Mouse (Mus musculus): ENCODE data around the gene Gpatch3. TPM values are rescaled to one million over a fixed set of nuclear protein-coding genes. Genes with fewer than 3 reads are reported as not detected.

Gpatch3 gene
- polyA plus RNA-seq, 1 experiment from 2014 or later = 9.3 TPM

DNA sequence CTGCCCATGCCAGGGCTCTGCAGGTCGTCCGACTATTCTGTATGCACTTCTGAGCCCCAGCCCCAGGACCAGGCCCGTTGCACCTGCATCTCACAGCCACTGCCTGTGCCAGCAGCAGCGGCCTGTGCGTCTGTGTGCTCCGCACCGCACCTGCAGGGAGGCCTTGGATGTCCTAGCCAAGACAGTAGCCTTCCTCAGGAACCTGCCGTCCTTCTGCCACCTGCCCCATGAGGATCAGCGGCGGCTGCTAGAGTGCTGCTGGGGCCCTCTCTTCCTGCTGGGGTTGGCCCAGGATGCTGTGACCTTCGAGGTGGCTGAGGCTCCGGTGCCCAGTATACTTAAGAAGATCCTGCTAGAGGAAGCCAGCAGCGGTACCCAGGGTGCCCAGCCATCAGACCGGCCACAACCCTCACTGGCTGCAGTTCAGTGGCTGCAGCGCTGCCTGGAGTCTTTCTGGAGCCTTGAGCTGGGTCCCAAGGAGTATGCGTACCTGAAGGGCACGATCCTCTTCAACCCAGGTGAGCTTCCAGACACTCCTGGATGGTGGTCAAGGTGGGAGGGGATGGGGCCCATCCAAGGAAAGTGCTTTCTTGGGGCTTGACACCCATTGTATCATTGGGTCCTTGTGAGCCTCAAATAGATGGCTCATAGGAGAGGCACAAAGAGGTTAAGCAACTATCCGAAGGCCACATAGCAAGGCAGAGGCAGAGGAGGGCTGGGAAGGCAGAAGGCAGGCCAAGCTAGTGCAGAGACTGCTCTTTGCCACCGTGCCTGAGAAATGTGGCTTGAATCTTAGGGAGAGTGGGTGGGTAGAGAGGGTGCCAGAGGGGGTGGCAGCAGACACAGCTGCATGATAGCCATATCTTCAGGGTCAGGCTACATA, 20.9 kb upstream of the Gpatch3 start:
- no peak overlapping the region for H3K4me3 ChIP-seq (ENCODE audit: low read depth, low read length)
- H3K4me1 ChIP-seq (replicated peaks; ENCODE audit: control insufficient read depth, insufficient read depth, low read length) = no peaks in the 10 kb centered on the region
- no peak for ATAC-seq (replicated peaks; ENCODE audit: low FRiP score)
- no peaks in the 10 kb centered on the region for H3K9me3 ChIP-seq (ENCODE audit: control insufficient read depth, low read length)
- 77% methylated on average over 19 of the region's 19 CpGs for WGBS
- no peak overlapping the region for H3K4me2 ChIP-seq (ENCODE audit: low read depth, low read length, severe bottlenecking)
- H3K9ac ChIP-seq (ENCODE audit: low read length) = no peak overlapping the region
- H3K27me3 ChIP-seq (ENCODE audit: control insufficient read depth, insufficient read depth, low read length) = no peaks in the 10 kb centered on the region
- no peak for DNase-seq (ENCODE audit: low spot score)
- H3K27ac ChIP-seq (ENCODE audit: low read depth, low read length) = no peak overlapping the region
- H3K36me3 ChIP-seq (ENCODE audit: control insufficient read depth, insufficient read depth, low read length) = no peaks in the 10 kb centered on the region

GRCm38 (mm10) chr4:133557041-133557717, 17.4 kb upstream of the Gpatch3 start:
- no peaks in the 10 kb centered on the region for H3K9me3 ChIP-seq (ENCODE audit: control insufficient read depth, low read length)
- H3K36me3 ChIP-seq (ENCODE audit: control insufficient read depth, insufficient read depth, low read length) = no peaks in the 10 kb centered on the region
- no peak overlapping the region for H3K9ac ChIP-seq (ENCODE audit: low read length)
- DNase-seq (ENCODE audit: low spot score) = no peak
- H3K4me2 ChIP-seq (ENCODE audit: low read depth, low read length, severe bottlenecking) = no peak overlapping the region
- ATAC-seq (replicated peaks; ENCODE audit: low FRiP score) = no peak
- no peaks in the 10 kb centered on the region for H3K4me1 ChIP-seq (replicated peaks; ENCODE audit: control insufficient read depth, insufficient read depth, low read length)
- no peak overlapping the region for H3K4me3 ChIP-seq (ENCODE audit: low read depth, low read length)
- H3K27me3 ChIP-seq (ENCODE audit: control insufficient read depth, insufficient read depth, low read length) = no peaks in the 10 kb centered on the region
- WGBS = 40% methylated on average over 10 of the region's 10 CpGs
- no peak overlapping the region for H3K27ac ChIP-seq (ENCODE audit: low read depth, low read length)

DNA sequence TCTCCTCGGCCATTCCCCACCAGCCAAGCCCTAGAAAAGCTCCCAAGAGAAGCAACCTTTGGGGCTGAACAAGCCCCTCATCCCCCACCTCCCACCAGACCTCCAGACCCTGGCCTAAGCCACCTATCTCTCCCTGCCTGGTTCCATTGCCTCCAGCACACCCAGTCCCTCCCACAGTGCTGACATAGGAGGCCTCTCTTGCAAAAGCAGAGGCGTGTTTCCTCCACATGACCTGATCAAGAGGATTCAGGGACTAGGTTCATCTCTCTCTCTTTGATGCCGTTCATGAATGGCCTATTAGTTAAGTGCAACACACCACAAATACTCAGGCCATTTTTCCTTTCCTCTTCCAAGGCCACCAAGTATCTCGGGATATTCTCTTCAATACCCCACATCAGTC, 14.7 kb upstream of the Gpatch3 start:
- no peaks in the 10 kb centered on the region; the same call in 1 of the 2 replicates for H3K9me3 ChIP-seq (ENCODE audit: control insufficient read depth, low read length)
- DNase-seq (ENCODE audit: low spot score) (no peak), ATAC-seq (replicated peaks; ENCODE audit: low FRiP score) (no peak)
- H3K4me3 ChIP-seq (ENCODE audit: low read depth, low read length) = no peak overlapping the region
- no peak overlapping the region for H3K27ac ChIP-seq (ENCODE audit: low read depth, low read length)
- 74% methylated on average over 4 of the region's 4 CpGs for WGBS
- H3K36me3 ChIP-seq (ENCODE audit: control insufficient read depth, insufficient read depth, low read length) = no peaks in the 10 kb centered on the region
- no peak overlapping the region for H3K4me2 ChIP-seq (ENCODE audit: low read depth, low read length, severe bottlenecking)
- no peaks in the 10 kb centered on the region for H3K27me3 ChIP-seq (ENCODE audit: control insufficient read depth, insufficient read depth, low read length)
- no peaks in the 10 kb centered on the region for H3K4me1 ChIP-seq (replicated peaks; ENCODE audit: control insufficient read depth, insufficient read depth, low read length)
- H3K9ac ChIP-seq (ENCODE audit: low read length) = no peak overlapping the region

GRCm38 (mm10) chr4:133561622-133562021, 12.9 kb upstream of the Gpatch3 start:
- WGBS = 77% methylated on average over 4 of the region's 4 CpGs
- no peak overlapping the region for H3K9ac ChIP-seq (ENCODE audit: low read length)
- DNase-seq (ENCODE audit: low spot score) = no peak

DNA sequence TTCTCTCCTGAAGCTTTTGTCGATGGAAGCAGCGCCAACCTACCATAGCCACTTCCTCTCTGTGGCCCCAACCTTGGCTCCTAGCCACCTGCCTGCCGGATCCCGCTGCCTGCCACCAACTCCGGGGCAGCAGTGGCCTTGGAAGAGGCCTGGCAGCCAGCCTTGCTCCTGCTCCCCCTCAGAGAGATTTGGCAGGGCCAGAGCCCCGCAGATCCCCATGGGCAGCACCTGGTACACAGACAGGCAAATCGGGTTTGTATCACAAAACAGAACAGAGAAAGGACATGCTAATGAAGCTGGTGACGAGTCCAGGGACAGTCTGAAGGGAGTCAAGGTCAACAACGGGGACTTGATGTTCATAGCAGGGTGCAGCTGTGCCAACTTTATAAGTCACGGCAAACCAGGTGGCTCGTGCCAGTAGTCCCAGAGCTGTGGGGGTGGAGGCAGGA, 11.4 kb upstream of the Gpatch3 start:
- Histone ChIP-seq H3K27ac (ENCODE audit: low read depth, low read length) (no peak overlapping the region), H3K9ac (ENCODE audit: low read length) (no peak overlapping the region), H3K27me3 (ENCODE audit: control insufficient read depth, insufficient read depth, low read length) (no peaks in the 10 kb centered on the region), H3K4me3 (ENCODE audit: low read depth, low read length) (no peak overlapping the region), H3K9me3 (ENCODE audit: control insufficient read depth, low read length) (no peaks in the 10 kb centered on the region; the same call in 1 of the 2 replicates), H3K36me3 (ENCODE audit: control insufficient read depth, insufficient read depth, low read length) (no peaks in the 10 kb centered on the region), H3K4me2 (ENCODE audit: low read depth, low read length, severe bottlenecking) (no peak overlapping the region), H3K4me1 (replicated peaks; ENCODE audit: control insufficient read depth, insufficient read depth, low read length) (no peaks in the 10 kb centered on the region)
- 88% methylated on average over 11 of the region's 11 CpGs for WGBS
- DNase-seq (ENCODE audit: low spot score) = no peak
- no peak for ATAC-seq (replicated peaks; ENCODE audit: low FRiP score)

More at GRCm38 (mm10) chr4:133561622-133562021, 12.9 kb upstream of the Gpatch3 start:
- Histone ChIP-seq H3K4me1 (replicated peaks; ENCODE audit: control insufficient read depth, insufficient read depth, low read length) (no peaks in the 10 kb centered on the region), H3K36me3 (ENCODE audit: control insufficient read depth, insufficient read depth, low read length) (no peaks in the 10 kb centered on the region), H3K27ac (ENCODE audit: low read depth, low read length) (no peak overlapping the region), H3K4me2 (ENCODE audit: low read depth, low read length, severe bottlenecking) (no peak overlapping the region), H3K4me3 (ENCODE audit: low read depth, low read length) (no peak overlapping the region), H3K9me3 (ENCODE audit: control insufficient read depth, low read length) (no peaks in the 10 kb centered on the region; the same call in 1 of the 2 replicates), H3K27me3 (ENCODE audit: control insufficient read depth, insufficient read depth, low read length) (no peaks in the 10 kb centered on the region)
- no peak for ATAC-seq (replicated peaks; ENCODE audit: low FRiP score)

DNA sequence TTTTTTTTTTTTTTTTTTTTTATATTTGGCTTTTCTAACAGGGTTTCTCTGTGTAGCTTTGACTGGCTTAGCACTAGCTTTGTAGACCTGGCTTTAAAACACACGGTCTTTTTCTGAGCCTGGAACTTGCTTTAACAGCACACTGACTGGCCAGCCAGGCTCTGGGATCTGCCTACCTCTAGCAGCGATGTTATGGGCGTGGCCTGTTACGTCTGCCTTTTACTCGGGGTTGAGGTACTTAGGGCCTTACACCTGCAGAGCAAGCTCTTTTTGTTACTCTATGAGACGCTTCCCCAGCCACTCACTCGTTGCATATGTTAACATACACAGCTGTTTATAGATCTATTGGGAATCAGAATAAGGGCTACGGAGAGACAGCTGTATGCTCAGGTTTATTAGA, 7.3 kb upstream of the Gpatch3 start:
- WGBS = 34% methylated on average over 8 of the region's 8 CpGs
- Histone ChIP-seq H3K27me3 (ENCODE audit: control insufficient read depth, insufficient read depth, low read length) (no peaks in the 10 kb centered on the region), H3K4me3 (ENCODE audit: low read depth, low read length) (no peak overlapping the region), H3K4me2 (ENCODE audit: low read depth, low read length, severe bottlenecking) (no peak overlapping the region), H3K9ac (ENCODE audit: low read length) (no peak overlapping the region), H3K36me3 (ENCODE audit: control insufficient read depth, insufficient read depth, low read length) (no peaks in the 10 kb centered on the region), H3K9me3 (ENCODE audit: control insufficient read depth, low read length) (no peaks in the 10 kb centered on the region; the same call in 1 of the 2 replicates), H3K4me1 (replicated peaks; ENCODE audit: control insufficient read depth, insufficient read depth, low read length) (no peaks in the 10 kb centered on the region), H3K27ac (ENCODE audit: low read depth, low read length) (no peak overlapping the region)
- ATAC-seq (replicated peaks; ENCODE audit: low FRiP score) (no peak), DNase-seq (ENCODE audit: low spot score) (no peak)

- no peak overlapping the region for H3K4me3 ChIP-seq (ENCODE audit: low read depth, low read length)
These were observed 5.1 kb upstream of the Gpatch3 start for GRCm38 (mm10) chr4:133569291-133570065.

DNA sequence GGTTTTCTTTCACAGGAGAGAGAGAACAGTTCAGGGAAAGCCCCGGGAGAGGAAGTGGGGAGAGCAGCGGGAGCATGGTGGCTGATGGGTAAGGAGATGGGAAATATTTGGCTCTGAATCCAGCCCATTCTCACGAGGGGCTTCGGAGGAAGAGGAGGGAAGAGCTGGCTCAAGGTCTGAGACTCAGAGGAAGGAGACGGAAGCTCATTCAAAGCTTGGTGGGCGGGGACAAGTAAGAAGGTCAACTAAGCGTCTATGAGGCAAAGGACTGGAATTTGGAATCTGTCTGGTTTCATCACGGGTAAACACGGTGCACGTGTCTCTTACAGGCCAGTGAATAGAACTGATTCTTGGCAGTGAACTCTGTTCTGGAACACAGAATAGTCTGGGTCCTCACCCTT, 4.5 kb upstream of the Gpatch3 start:
- Histone ChIP-seq H3K4me3 (ENCODE audit: low read depth, low read length) (no peak overlapping the region), H3K27me3 (ENCODE audit: control insufficient read depth, insufficient read depth, low read length) (no peaks in the 10 kb centered on the region), H3K9me3 (ENCODE audit: control insufficient read depth, low read length) (no peaks in the 10 kb centered on the region), H3K36me3 (ENCODE audit: control insufficient read depth, insufficient read depth, low read length) (no peaks in the 10 kb centered on the region), H3K9ac (ENCODE audit: low read length) (no peak overlapping the region), H3K27ac (ENCODE audit: low read depth, low read length) (no peak overlapping the region), H3K4me2 (ENCODE audit: low read depth, low read length, severe bottlenecking) (no peak overlapping the region), H3K4me1 (replicated peaks; ENCODE audit: control insufficient read depth, insufficient read depth, low read length) (no peaks in the 10 kb centered on the region)
- no peak for DNase-seq (ENCODE audit: low spot score)
- ATAC-seq (replicated peaks; ENCODE audit: low FRiP score) = no peak
- WGBS = 62% methylated on average over 10 of the region's 10 CpGs

More at GRCm38 (mm10) chr4:133569291-133570065, 5.1 kb upstream of the Gpatch3 start:
- Histone ChIP-seq H3K9ac (ENCODE audit: low read length) (no peak overlapping the region), H3K27ac (ENCODE audit: low read depth, low read length) (no peak overlapping the region), H3K4me1 (replicated peaks; ENCODE audit: control insufficient read depth, insufficient read depth, low read length) (no peaks in the 10 kb centered on the region), H3K9me3 (ENCODE audit: control insufficient read depth, low read length) (no peaks in the 10 kb centered on the region; the same call in 1 of the 2 replicates), H3K36me3 (ENCODE audit: control insufficient read depth, insufficient read depth, low read length) (no peaks in the 10 kb centered on the region), H3K4me2 (ENCODE audit: low read depth, low read length, severe bottlenecking) (no peak overlapping the region), H3K27me3 (ENCODE audit: control insufficient read depth, insufficient read depth, low read length) (no peaks in the 10 kb centered on the region)
- ATAC-seq (replicated peaks; ENCODE audit: low FRiP score) = no peak
- 86% methylated on average over 10 of the region's 10 CpGs for WGBS
- no peak for DNase-seq (ENCODE audit: low spot score)
